Mouse (Mus musculus): ENCODE data around the gene Rpl28.

The Rpl28 gene

GRCm38 (mm10) chr7:4835631-4836327 lies 43.1 kb downstream of the Rpl28 start:
- DNase-seq (ENCODE audit: low spot score in 2 of 2) = peak in 1 of 2 experiments; percentile 26

GRCm38 (mm10) chr7:4836351-4836792 lies 43.7 kb downstream of the Rpl28 start:
- peak; percentile 45 to 61 for DNase-seq (ENCODE audit: low spot score in 2 of 2)

- no peak for DNase-seq (ENCODE audit: low spot score in 2 of 2)
These were observed 45.0 kb downstream of the Rpl28 start for GRCm38 (mm10) chr7:4837639-4838038.

DNA sequence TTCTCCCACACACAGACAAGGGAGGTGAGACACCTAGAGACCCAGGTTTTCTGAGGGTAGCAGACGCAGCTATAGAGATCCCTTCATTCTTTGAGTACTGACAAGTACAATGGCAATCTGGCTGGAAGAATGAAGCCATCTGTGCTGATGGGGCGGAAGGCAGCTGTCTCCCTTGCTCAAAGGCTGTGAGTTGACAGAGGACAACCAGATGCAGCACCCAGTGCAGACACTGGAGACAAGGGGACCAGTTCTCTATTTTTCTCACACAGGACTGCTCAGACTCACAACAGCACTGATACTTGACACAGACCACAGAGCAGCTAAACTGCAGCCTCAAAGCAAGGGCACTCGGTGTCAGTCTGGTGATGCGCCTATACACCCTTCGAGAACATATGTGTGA lies 49.4 kb downstream of the Rpl28 start:
- no peak for DNase-seq (ENCODE audit: low spot score in 2 of 2)

DNA sequence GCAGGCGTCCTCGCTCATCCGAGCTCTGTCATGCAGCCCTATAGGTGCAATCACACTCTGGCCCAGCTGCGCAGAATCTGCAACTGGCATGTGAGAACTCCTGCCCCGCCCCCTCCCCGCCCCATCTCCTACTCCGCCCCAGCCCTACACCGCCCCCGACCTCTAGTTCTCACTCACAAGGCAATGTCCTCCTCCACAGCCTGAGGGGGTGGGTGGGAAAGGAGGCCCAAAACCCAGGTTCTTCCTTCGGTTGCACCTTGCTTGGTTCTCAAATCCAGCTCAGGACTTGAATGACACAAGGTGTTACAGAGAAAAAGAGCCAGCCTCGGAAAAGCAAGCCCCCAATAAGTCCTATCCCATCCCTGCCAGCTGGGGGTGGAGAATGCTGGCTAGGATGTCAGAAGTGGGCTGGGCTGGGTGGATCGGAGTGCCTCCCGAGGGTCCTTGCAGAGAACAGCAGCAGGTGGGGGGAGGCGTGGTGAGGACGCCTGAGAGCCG lies 50.0 kb downstream of the Rpl28 start:
- DNase-seq (ENCODE audit: low spot score in 2 of 2) = no peak

GRCm38 (mm10) chr7:4843604-4844244 lies 51.0 kb downstream of the Rpl28 start:
- DNase-seq (ENCODE audit: low spot score in 2 of 2) = no peak

DNA sequence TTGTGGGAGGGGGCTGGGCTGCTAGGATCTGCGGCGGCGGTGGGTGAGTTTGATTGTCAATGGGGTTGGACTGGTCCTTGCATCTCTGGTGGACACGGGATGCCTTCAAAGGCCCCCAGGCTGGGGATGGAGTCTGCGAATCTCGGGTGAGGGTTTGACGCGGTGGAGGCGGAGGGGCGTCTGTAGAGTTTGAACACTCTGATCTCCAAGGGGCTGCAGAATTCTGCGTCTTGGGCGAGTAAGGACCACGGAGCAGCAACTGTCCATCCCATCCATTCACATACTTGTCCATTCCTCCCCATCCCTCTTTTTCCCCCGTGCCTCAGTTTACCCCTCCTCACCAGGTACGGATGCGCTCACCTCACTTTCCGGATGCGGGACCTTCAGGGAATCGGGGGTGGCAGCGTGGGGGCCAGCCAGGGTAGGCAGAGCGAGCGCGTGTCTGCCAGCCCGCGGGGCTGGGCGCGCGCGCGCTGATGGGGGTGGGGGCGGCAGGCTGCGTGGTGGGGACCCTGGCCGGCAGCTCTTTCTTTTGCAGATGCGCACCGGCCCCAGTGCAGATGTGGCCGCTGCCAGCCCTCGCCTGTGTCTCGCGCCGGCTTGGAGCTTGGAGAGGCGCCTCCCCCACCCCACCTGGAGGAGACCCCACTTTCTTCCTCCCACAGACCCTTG lies 51.7 kb downstream of the Rpl28 start, which contains the start of gene Shisa7:
Shisa7 (minus strand) TSS at position 452 of the 672 bp plus-strand sequence.
- DNase-seq (ENCODE audit: low spot score in 2 of 2) = no peak
